Mouse (Mus musculus): Measurements from ENCODE around the gene Pdx1. TPM values are rescaled to one million over a fixed set of nuclear protein-coding genes. Genes with fewer than 3 reads are reported as not detected.

Gene Pdx1
- polyA plus RNA-seq, 1 experiment, result not detected

DNA sequence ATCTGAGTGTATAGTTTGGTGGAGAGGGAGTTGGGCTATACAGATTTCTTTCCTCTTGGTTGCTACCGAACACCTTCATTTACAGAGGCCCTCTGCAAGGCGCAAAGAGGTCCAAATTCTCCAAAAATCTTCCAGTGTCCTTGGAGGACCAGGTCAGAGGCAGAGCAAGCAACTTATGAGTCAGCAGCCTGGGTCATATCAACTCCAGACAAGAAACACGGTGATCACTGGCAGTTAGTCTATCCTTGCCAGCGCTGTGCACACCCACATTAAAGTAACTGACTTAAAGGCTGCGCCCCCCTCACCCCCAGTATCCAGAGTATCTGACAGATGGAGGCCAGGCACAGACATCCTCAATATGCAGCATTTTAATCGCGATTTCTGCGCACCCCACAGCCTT, 1.0 kb upstream of the Pdx1 start:
- Histone ChIP-seq H3K4me2 (ENCODE audit: low read depth) (no peak overlapping the region), H3K36me3 (ENCODE audit: control insufficient read depth, insufficient read depth) (no peaks in the 10 kb centered on the region), H3K79me2 (ENCODE audit: control insufficient read depth, insufficient read depth) (no peaks in the 10 kb centered on the region), H3K4me3 (no peak overlapping the region), H3ac (ENCODE audit: control insufficient read depth, insufficient read length) (no peak overlapping the region), H3K27me3 (ENCODE audit: control insufficient read depth, insufficient read depth, insufficient read length) (peaks cover 51% of the 10 kb centered on the region)
- TF ChIP-seq MAX (IDR thresholded peaks at IDR 0.05; ENCODE audit: low read depth) (no peak), MYOD1 (IDR thresholded peaks at IDR 0.05; ENCODE audit: control insufficient read depth in 1 of 3, insufficient read length in 2 of 3, low read depth in 2 of 3) (no peak)

DNA sequence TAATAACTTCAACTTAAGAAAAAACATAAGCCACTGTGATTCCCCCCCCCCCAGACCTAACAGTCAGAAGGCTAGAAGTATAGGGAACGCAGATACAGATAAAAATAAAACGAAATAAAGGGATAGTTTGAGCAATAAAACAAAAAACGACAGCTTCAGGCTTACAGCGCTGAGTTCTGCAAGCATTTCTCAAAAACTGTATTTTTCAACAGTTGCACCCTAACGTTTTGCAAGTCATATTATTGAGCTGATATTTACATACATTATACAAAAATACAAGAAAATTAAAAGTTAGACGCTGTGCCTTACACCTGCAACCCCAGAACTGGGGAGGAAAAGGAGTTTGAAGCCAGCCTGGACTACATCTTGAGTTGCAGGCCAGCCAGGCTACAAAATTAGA, 388 bp upstream of the Pdx1 start:
- H3K27me3 ChIP-seq (ENCODE audit: control insufficient read depth, insufficient read depth, insufficient read length), result peaks cover 57% of the 10 kb centered on the region
- TF ChIP-seq SRF (IDR thresholded peaks at IDR 0.05; ENCODE audit: control insufficient read depth, insufficient read length, low read depth), result no peak
- TF ChIP-seq POLR2A (IDR thresholded peaks at IDR 0.05; ENCODE audit: insufficient read length, low read depth), result no peak
- no peak for TF ChIP-seq REST (IDR thresholded peaks at IDR 0.05; ENCODE audit: insufficient read depth, insufficient read length)
- TF ChIP-seq CEBPB (IDR thresholded peaks at IDR 0.05; ENCODE audit: insufficient read depth, poor library complexity, severe bottlenecking), result no peak
- TF ChIP-seq USF1 (IDR thresholded peaks at IDR 0.05; ENCODE audit: low read depth), result no peak
- TF ChIP-seq MYOG (IDR thresholded peaks at IDR 0.05; ENCODE audit: control insufficient read depth in 1 of 3, insufficient read depth in 1 of 3, insufficient read length in 2 of 3, low read depth in 2 of 3), result no peak
- no peak for TF ChIP-seq TCF12 (IDR thresholded peaks at IDR 0.05; ENCODE audit: insufficient read depth, poor library complexity, severe bottlenecking)
- TF ChIP-seq MAX (IDR thresholded peaks at IDR 0.05; ENCODE audit: low read depth), result no peak
- TF ChIP-seq TCF3 (IDR thresholded peaks at IDR 0.05; ENCODE audit: insufficient read length, low read depth), result no peak
- no peak for TF ChIP-seq MYOD1 (IDR thresholded peaks at IDR 0.05; ENCODE audit: control insufficient read depth in 1 of 3, insufficient read length in 2 of 3, low read depth in 2 of 3)
- TF ChIP-seq POLR2AphosphoS2 (IDR thresholded peaks at IDR 0.05; ENCODE audit: insufficient read length, low read depth), result no peak
- TF ChIP-seq E2F4 (IDR thresholded peaks at IDR 0.05; ENCODE audit: insufficient read depth), result no peak
- H3K4me2 ChIP-seq (ENCODE audit: low read depth), result no peak overlapping the region
- H3K79me2 ChIP-seq (ENCODE audit: control insufficient read depth, insufficient read depth), result no peaks in the 10 kb centered on the region
- no peak overlapping the region for H3ac ChIP-seq (ENCODE audit: control insufficient read depth, insufficient read length)
- H3K4me3 ChIP-seq, result no peak overlapping the region
- H3K36me3 ChIP-seq (ENCODE audit: control insufficient read depth, insufficient read depth), result no peaks in the 10 kb centered on the region

DNA sequence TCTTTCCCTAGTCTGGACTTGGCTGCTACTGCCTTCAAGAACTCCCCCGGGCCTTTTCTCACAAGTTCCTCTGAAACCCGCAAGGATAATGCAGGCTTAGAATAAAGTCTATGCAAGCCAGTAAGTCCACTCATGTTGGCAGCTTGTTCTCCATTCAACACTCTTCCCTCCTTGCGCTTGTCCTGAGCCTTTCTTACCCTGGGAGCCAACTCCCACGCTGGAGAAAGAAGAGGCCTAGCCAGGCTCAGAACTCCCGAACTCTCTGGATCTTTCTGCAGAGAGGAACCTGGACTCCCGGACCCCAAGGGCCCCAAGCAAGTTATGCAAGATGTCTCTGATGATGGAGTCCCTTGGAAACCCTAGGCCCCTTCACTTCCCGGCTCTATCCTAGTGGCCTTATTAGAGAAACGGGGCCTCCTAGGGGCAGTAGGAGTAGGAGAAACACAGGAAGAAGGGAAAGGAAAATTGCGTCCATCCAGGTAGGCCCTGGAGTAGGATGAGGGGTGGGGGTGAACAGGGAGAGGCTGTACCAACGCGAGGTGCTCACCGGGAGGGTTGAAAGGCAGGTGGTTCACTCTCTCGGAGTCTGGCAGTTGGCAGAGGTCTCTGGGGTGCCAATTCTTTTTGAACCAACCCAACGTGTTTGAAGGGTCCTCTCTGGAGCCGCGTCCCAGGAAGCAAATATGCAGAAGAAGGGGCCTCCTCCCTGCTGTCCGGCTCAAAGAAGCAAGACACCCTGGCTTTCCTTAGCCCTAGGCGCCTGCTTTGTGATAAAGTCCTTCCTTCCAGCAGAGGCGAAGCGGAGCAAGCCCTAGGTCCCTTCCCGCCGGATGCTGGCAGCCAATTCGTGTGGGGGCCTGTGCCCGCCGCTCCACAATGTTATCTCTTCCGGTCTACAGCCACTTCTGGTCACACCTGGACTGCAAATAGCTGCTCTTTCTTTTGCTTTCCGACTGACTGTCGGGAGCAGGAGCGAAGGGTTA, 1.2 kb downstream of the Pdx1 start:
- H3K36me3 ChIP-seq (ENCODE audit: control insufficient read depth, insufficient read depth), result no peaks in the 10 kb centered on the region
- no peak overlapping the region for H3K4me2 ChIP-seq (ENCODE audit: low read depth)
- H3K79me2 ChIP-seq (ENCODE audit: control insufficient read depth, insufficient read depth), result no peaks in the 10 kb centered on the region
- peaks cover 69% of the 10 kb centered on the region for H3K27me3 ChIP-seq (ENCODE audit: control insufficient read depth, insufficient read depth, insufficient read length)
- no peak overlapping the region for H3ac ChIP-seq (ENCODE audit: control insufficient read depth, insufficient read length)
- no peak for TF ChIP-seq POLR2AphosphoS2 (IDR thresholded peaks at IDR 0.05; ENCODE audit: insufficient read length, low read depth)
- no peak for TF ChIP-seq MYOD1 (IDR thresholded peaks at IDR 0.05; ENCODE audit: control insufficient read depth in 1 of 3, insufficient read length in 2 of 3, low read depth in 2 of 3)
- no peak for TF ChIP-seq E2F4 (IDR thresholded peaks at IDR 0.05; ENCODE audit: insufficient read depth)
- TF ChIP-seq REST (IDR thresholded peaks at IDR 0.05; ENCODE audit: insufficient read depth, insufficient read length), result no peak
- no peak for TF ChIP-seq CEBPB (IDR thresholded peaks at IDR 0.05; ENCODE audit: insufficient read depth, poor library complexity, severe bottlenecking)
- no peak for TF ChIP-seq POLR2A (IDR thresholded peaks at IDR 0.05; ENCODE audit: insufficient read length, low read depth)
- TF ChIP-seq TCF3 (IDR thresholded peaks at IDR 0.05; ENCODE audit: insufficient read length, low read depth), result no peak
- TF ChIP-seq USF1 (IDR thresholded peaks at IDR 0.05; ENCODE audit: low read depth), result no peak
- no peak for TF ChIP-seq TCF12 (IDR thresholded peaks at IDR 0.05; ENCODE audit: insufficient read depth, poor library complexity, severe bottlenecking)
- no peak for TF ChIP-seq SRF (IDR thresholded peaks at IDR 0.05; ENCODE audit: control insufficient read depth, insufficient read length, low read depth)
- no peak for TF ChIP-seq MAX (IDR thresholded peaks at IDR 0.05; ENCODE audit: low read depth)
- no peak for TF ChIP-seq MYOG (IDR thresholded peaks at IDR 0.05; ENCODE audit: control insufficient read depth in 1 of 3, insufficient read depth in 1 of 3, insufficient read length in 2 of 3, low read depth in 2 of 3)
- no peak overlapping the region for H3K4me3 ChIP-seq

GRCm38 (mm10) chr5:147272046-147272807, 2.5 kb downstream of the Pdx1 start:
- no peaks in the 10 kb centered on the region for H3K36me3 ChIP-seq (ENCODE audit: control insufficient read depth, insufficient read depth)
- no peak overlapping the region for H3K4me2 ChIP-seq (ENCODE audit: low read depth)
- TF ChIP-seq USF1 (IDR thresholded peaks at IDR 0.05; ENCODE audit: low read depth) (no peak), POLR2AphosphoS2 (IDR thresholded peaks at IDR 0.05; ENCODE audit: insufficient read length, low read depth) (no peak), CEBPB (IDR thresholded peaks at IDR 0.05; ENCODE audit: insufficient read depth, poor library complexity, severe bottlenecking) (no peak)
- peaks cover 69% of the 10 kb centered on the region for H3K27me3 ChIP-seq (ENCODE audit: control insufficient read depth, insufficient read depth, insufficient read length)
- no peaks in the 10 kb centered on the region for H3K79me2 ChIP-seq (ENCODE audit: control insufficient read depth, insufficient read depth)
- no peak overlapping the region for H3ac ChIP-seq (ENCODE audit: control insufficient read depth, insufficient read length)
- no peak overlapping the region for H3K4me3 ChIP-seq
